Mouse (Mus musculus) myocyte (in vitro differentiated cells): ENCODE measurements around the gene 2310007B03Rik. TPM values are rescaled to one million over a fixed set of nuclear protein-coding genes. Genes with fewer than 3 reads are reported as not detected.

Experiments used
- H3K27me3 ChIP-seq: one replicate; pipeline ENCODE4 v1.6.1; 2011; ENCODE audit not compliant: control insufficient read depth, insufficient read depth, insufficient read length
- H3K36me3 ChIP-seq: one replicate; pipeline ENCODE4 v1.6.1; 2011; ENCODE audit not compliant: control insufficient read depth, insufficient read depth
- H3K4me2 ChIP-seq: one replicate; pipeline ENCODE4 v1.6.1; 2011; ENCODE audit warnings: low read depth, control low read depth
- H3K4me3 ChIP-seq: one replicate; pipeline ENCODE4 v1.5.1; 2011; ENCODE audit warnings: mild to moderate bottlenecking, control low read depth, moderate library complexity
- H3K79me2 ChIP-seq: one replicate; pipeline ENCODE4 v1.6.1; 2011; ENCODE audit not compliant: control insufficient read depth, insufficient read depth
- H3ac ChIP-seq: one replicate; pipeline ENCODE4 v1.6.1; 2011; ENCODE audit not compliant: control insufficient read depth, insufficient read length
- CEBPB ChIP-seq: IDR thresholded peaks from 2 replicates; pipeline ENCODE4 v1.6.1; 2011; ENCODE audit warnings: mild to moderate bottlenecking, moderate library complexity; ENCODE audit not compliant: poor library complexity, insufficient read depth, severe bottlenecking
- E2F4 ChIP-seq: IDR thresholded peaks from one replicate; pipeline ENCODE4 v1.6.1; 2011; ENCODE audit warnings: mild to moderate bottlenecking, control low read depth, moderate library complexity; ENCODE audit not compliant: insufficient read depth
- MAX ChIP-seq: IDR thresholded peaks from one replicate; pipeline ENCODE4 v1.6.1; 2011; ENCODE audit warnings: low read depth, mild to moderate bottlenecking, control low read depth
- MYOD1 ChIP-seq, 3 experiments: IDR thresholded peaks; one replicate each; pipeline ENCODE4 v1.6.1; 2011; ENCODE audit warnings: control low read depth in 2 of 3, low read depth in 2 of 3, mild to moderate bottlenecking in 2 of 3, moderate library complexity in 1 of 3; ENCODE audit not compliant: insufficient read length in 2 of 3, control insufficient read depth in 1 of 3
- MYOG ChIP-seq, 3 experiments: IDR thresholded peaks; one replicate each; pipeline ENCODE4 v1.6.1; 2011; ENCODE audit warnings: control low read depth in 2 of 3, low read depth in 2 of 3, mild to moderate bottlenecking in 2 of 3; ENCODE audit not compliant: insufficient read length in 2 of 3, control insufficient read depth in 1 of 3, insufficient read depth in 1 of 3
- POLR2A ChIP-seq: IDR thresholded peaks from one replicate; pipeline ENCODE4 v1.6.1; 2011; ENCODE audit warnings: low read depth, mild to moderate bottlenecking, control low read depth, moderate library complexity; ENCODE audit not compliant: insufficient read length
- POLR2AphosphoS2 ChIP-seq: IDR thresholded peaks from one replicate; pipeline ENCODE4 v1.6.1; 2011; ENCODE audit warnings: low read depth, control low read depth; ENCODE audit not compliant: insufficient read length
- REST ChIP-seq: IDR thresholded peaks from one replicate; pipeline ENCODE4 v1.6.1; 2011; ENCODE audit warnings: mild to moderate bottlenecking, control low read depth, moderate library complexity; ENCODE audit not compliant: insufficient read depth, insufficient read length
- SRF ChIP-seq: IDR thresholded peaks from one replicate; pipeline ENCODE4 v1.6.1; 2011; ENCODE audit warnings: low read depth; ENCODE audit not compliant: control insufficient read depth, insufficient read length
- TCF12 ChIP-seq: IDR thresholded peaks from one replicate; pipeline ENCODE4 v1.6.1; 2011; ENCODE audit warnings: mild to moderate bottlenecking, control low read depth; ENCODE audit not compliant: poor library complexity, insufficient read depth, severe bottlenecking
- TCF3 ChIP-seq: IDR thresholded peaks from one replicate; pipeline ENCODE4 v1.6.1; 2011; ENCODE audit warnings: low read depth, control low read depth; ENCODE audit not compliant: insufficient read length
- USF1 ChIP-seq: IDR thresholded peaks from one replicate; pipeline ENCODE4 v1.6.1; 2011; ENCODE audit warnings: low read depth, mild to moderate bottlenecking, control low read depth, moderate library complexity
- polyA plus RNA-seq: library from polyadenylated mRNA; unstranded; fragments of >200 nt; fragmentation: generic; extraction: Trizol; gene quantifications from one replicate; pipeline ENCODE4 v1.2.1, GENCODE M21; 2012; ENCODE audit warnings: missing spikeins

Gene 2310007B03Rik
- polyA plus RNA-seq, 1 experiment = 0.06 TPM

DNA sequence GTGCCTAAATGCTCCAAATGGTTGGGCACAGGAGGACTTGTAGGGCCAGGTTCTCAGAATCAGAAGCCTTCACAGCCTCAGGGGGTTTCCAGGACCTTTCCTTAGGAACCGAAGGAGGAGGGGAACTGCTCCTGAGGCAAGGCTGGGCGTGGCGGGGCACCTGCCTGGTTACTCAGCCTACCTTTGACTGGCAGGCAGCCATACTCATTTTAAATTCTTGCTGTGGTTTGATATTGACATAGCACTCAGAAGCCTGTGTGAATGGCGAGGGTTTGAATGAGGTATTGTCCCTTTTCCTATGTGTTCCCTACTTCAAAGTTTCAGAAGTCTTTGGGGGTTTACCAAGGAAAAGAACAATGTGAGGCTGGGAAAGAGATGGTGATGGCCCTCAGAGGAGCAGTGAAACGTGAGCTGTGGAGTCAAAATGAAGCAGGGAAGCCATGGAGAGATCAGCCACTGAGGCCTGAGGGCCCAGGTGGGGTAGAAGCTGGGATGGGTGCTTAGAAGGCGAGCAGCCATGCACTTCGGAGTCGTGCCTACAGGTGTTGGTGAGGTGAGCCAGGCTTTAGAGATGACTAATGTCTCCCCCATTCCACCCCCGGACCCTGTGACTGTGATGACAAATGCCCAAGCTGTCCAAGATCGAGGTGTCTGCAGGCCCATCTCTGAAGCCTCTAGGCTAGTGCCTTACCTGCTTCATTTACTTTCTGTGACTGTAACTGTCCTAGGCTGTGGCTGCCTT is 30.3 kb downstream of the 2310007B03Rik start:
- H3K79me2 ChIP-seq = no peaks in the 10 kb centered on the region
- TF ChIP-seq CEBPB (no peak), POLR2A (no peak), REST (no peak), USF1 (no peak), POLR2AphosphoS2 (no peak), TCF3 (no peak), MAX (no peak), MYOD1 (IDR thresholded peaks at IDR 0.05; ENCODE audit: control insufficient read depth in 1 of 3, insufficient read length in 2 of 3, low read depth in 2 of 3) (no peak), SRF (no peak), MYOG (IDR thresholded peaks at IDR 0.05; ENCODE audit: control insufficient read depth in 1 of 3, insufficient read depth in 1 of 3, insufficient read length in 2 of 3, low read depth in 2 of 3) (no peak), E2F4 (no peak), TCF12 (no peak)
- H3K27me3 ChIP-seq = no peaks in the 10 kb centered on the region
- no peaks in the 10 kb centered on the region for H3K36me3 ChIP-seq
- no peak overlapping the region for H3K4me2 ChIP-seq
- H3K4me3 ChIP-seq = no peak overlapping the region
- H3ac ChIP-seq = no peak overlapping the region

DNA sequence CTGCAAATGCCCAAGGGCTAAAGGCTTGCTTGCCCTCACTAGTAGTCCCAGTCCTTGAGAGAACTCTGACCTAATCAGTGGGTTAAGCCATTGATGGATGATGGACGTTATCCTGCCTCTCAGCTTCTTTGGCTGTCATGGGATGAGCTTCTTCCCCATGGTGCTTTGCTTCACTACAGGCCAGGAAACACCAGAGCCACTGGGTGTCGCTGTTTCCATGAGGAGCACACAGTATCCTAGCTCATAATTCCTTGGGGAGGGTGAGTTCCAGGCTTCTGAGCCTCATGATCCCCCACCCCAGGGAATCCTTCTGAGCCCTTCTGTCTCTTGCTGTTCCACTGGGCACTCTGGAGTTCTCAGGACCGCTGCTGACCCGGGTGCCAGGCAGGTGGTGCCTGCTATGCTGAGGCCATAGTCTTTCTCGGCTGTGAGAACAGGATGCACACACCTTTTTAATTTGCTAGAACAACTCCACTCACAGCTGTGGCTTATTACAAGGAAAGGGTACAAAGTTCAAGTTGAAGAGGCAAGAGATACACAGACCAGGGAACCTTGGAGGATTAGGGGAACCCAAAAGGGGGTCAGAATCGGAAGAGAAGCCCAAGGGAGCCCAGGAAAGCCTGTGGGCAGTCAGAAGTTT is 31.9 kb downstream of the 2310007B03Rik start:
- H3K4me2 ChIP-seq = no peak overlapping the region

DNA sequence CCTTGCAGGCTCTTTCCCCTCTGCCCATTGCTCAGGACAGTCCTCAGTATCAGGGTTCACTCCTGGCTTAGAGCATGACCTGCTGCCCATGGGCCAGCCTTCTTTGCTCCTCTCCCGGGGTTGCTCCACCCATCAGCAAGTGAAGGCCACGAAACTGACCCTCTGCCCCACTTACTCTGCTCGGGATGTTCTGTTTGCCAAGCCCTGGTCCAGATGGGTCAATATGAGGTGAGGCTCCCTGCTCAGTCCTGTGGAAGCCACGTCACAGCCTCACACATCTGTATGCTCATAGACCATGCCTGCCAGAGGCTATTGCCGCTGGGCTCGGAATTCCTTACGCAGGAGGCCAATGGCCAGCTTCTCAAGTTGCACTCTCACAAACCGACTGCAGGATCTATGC is 32.5 kb downstream of the 2310007B03Rik start:
- Histone ChIP-seq H3K4me3 (no peak overlapping the region), H3K27me3 (peaks cover 5% of the 10 kb centered on the region), H3K36me3 (no peaks in the 10 kb centered on the region), H3ac (no peak overlapping the region), H3K79me2 (no peaks in the 10 kb centered on the region), H3K4me2 (no peak overlapping the region)
- no peak for TF ChIP-seq MYOD1 (IDR thresholded peaks at IDR 0.05; ENCODE audit: control insufficient read depth in 1 of 3, insufficient read length in 2 of 3, low read depth in 2 of 3)
- TF ChIP-seq REST = no peak
- no peak for TF ChIP-seq E2F4
- TF ChIP-seq USF1 = no peak
- no peak for TF ChIP-seq TCF12
- no peak for TF ChIP-seq MAX
- TF ChIP-seq MYOG (IDR thresholded peaks at IDR 0.05; ENCODE audit: control insufficient read depth in 1 of 3, insufficient read depth in 1 of 3, insufficient read length in 2 of 3, low read depth in 2 of 3) = no peak
- TF ChIP-seq POLR2AphosphoS2 = no peak
- TF ChIP-seq TCF3 = no peak
- TF ChIP-seq SRF = no peak
- no peak for TF ChIP-seq POLR2A
- TF ChIP-seq CEBPB = no peak

More for the DNA sequence above, 31.9 kb downstream of the 2310007B03Rik start:
- TF ChIP-seq MYOD1 (IDR thresholded peaks at IDR 0.05; ENCODE audit: control insufficient read depth in 1 of 3, insufficient read length in 2 of 3, low read depth in 2 of 3) (no peak), MAX (no peak), SRF (no peak), TCF12 (no peak), TCF3 (no peak), MYOG (IDR thresholded peaks at IDR 0.05; ENCODE audit: control insufficient read depth in 1 of 3, insufficient read depth in 1 of 3, insufficient read length in 2 of 3, low read depth in 2 of 3) (no peak), POLR2AphosphoS2 (no peak), POLR2A (no peak), E2F4 (no peak), REST (no peak), USF1 (no peak)
- H3K27me3 ChIP-seq = peaks cover 5% of the 10 kb centered on the region
- no peaks in the 10 kb centered on the region for H3K36me3 ChIP-seq
- no peak overlapping the region for H3ac ChIP-seq
- no peaks in the 10 kb centered on the region for H3K79me2 ChIP-seq
- no peak overlapping the region for H3K4me3 ChIP-seq

DNA sequence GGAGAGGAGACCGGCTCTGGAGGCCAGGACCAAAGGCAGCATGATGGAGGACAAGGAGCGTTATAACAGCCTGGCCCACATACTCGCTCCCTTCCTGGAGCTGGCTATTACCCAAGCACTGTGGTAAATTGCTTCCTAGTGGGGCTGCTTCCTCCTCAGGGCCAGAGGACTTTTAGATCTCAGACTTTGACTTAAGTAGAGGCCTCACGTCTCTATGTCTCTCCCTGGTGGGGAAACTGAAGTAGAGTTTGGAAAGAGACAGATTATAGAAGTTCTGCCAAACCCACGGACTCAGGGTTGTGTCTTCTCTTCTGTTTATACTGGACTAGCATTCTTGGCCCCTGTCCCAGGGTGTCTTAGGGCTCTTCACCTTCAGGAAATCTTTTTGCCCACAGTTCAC is 35.5 kb downstream of the 2310007B03Rik start:
- Histone ChIP-seq H3K79me2 (no peaks in the 10 kb centered on the region), H3K4me2 (no peak overlapping the region), H3K27me3 (peaks cover 9% of the 10 kb centered on the region), H3ac (no peak overlapping the region), H3K4me3 (no peak overlapping the region), H3K36me3 (no peaks in the 10 kb centered on the region)
- TF ChIP-seq MAX (no peak), MYOG (IDR thresholded peaks at IDR 0.05; ENCODE audit: control insufficient read depth in 1 of 3, insufficient read depth in 1 of 3, insufficient read length in 2 of 3, low read depth in 2 of 3) (no peak), USF1 (no peak), CEBPB (no peak), TCF12 (no peak), E2F4 (no peak), POLR2AphosphoS2 (no peak), REST (no peak), MYOD1 (IDR thresholded peaks at IDR 0.05; ENCODE audit: control insufficient read depth in 1 of 3, insufficient read length in 2 of 3, low read depth in 2 of 3) (no peak), POLR2A (no peak), SRF (no peak), TCF3 (no peak)
